Mouse (Mus musculus): ENCODE results near the gene Epor. TPM values are rescaled to one million over a fixed set of nuclear protein-coding genes. Genes with fewer than 3 reads are reported as not detected.

Gene Epor
- polyA plus RNA-seq, 1 experiment: 9.2 TPM

DNA sequence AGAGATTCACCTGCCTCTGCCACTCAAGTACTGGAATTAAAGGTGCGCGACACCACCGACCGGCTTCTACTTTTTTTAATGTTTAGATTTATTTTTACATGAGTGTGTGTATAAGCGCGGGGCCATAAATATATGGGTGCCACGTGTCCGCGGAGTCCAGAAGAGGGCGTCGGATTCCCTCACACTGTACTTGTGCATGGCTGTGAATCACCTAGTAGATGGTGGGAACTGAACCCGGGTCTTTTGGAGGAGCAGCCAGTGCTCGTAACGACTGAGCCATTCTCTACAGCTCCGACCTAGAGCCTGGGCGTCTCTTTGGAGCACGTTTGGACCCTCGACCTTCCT lies 8.1 kb downstream of the Epor start:
- Histone ChIP-seq H3K4me1 (ENCODE audit: control insufficient read depth, insufficient read depth, low read length) (no peaks in the 10 kb centered on the region), H3K4me3 (replicated peaks; ENCODE audit: insufficient read depth, low read depth, low read length) (peak overlapping the region; percentile 78), H3K27me3 (ENCODE audit: control insufficient read depth, insufficient read depth, low read length) (no peaks in the 10 kb centered on the region), H3K27ac (ENCODE audit: insufficient read depth, low read length) (0 out of 2 replicates have a peak overlapping the region, but pooled peaks have one; percentile 2)
- WGBS: 2% methylated on average over 18 of the region's 18 CpGs
- no peak for DNase-seq
- TF ChIP-seq CTCF (IDR thresholded peaks at IDR 0.05; ENCODE audit: borderline replicate concordance, insufficient read depth, low read depth, low read length): peak; percentile 52; the same call in 1 of the 2 replicates
- no peak for TF ChIP-seq POLR2A (IDR thresholded peaks at IDR 0.05; ENCODE audit: borderline replicate concordance, insufficient read depth, low read length)

- no peaks in the 10 kb centered on the region for H3K4me1 ChIP-seq (ENCODE audit: control insufficient read depth, insufficient read depth, low read length)
- H3K27me3 ChIP-seq (ENCODE audit: control insufficient read depth, insufficient read depth, low read length): no peaks in the 10 kb centered on the region
- peak in 1 of 2 experiments; percentile 39 for DNase-seq
- 66% methylated on average over 3 of the region's 3 CpGs for WGBS
- TF ChIP-seq POLR2A (IDR thresholded peaks at IDR 0.05; ENCODE audit: borderline replicate concordance, insufficient read depth, low read length): no peak
- no peak overlapping the region for H3K4me3 ChIP-seq (replicated peaks; ENCODE audit: insufficient read depth, low read depth, low read length)
- no peak overlapping the region for H3K27ac ChIP-seq (ENCODE audit: insufficient read depth, low read length)
Measured at GRCm38 (mm10) chr9:21954635-21955034, 8.7 kb downstream of the Epor start.

DNA sequence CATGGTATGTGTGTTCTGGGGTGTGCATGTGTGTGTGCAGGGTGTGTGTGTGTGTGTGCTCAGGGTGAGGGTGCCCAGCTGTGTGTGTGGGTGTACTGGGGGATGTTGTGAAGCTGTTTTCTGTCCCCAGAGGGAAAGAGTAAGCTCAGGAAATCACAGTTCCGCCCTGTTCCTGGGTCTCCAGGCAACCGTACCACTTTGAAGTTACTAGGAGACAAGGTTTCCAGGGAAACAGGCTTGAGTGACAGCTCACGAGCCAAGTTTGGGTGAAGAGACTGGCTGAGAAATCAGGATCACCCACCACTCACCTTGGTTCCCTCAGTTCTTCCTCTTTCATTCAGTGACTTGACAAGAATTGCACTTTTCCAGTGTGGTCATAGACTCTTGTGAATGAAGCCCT lies 9.7 kb downstream of the Epor start:
- Histone ChIP-seq H3K27me3 (ENCODE audit: control insufficient read depth, insufficient read depth, low read length) (no peaks in the 10 kb centered on the region), H3K27ac (ENCODE audit: insufficient read depth, low read length) (no peak overlapping the region), H3K4me1 (ENCODE audit: control insufficient read depth, insufficient read depth, low read length) (no peaks in the 10 kb centered on the region), H3K4me3 (replicated peaks; ENCODE audit: insufficient read depth, low read depth, low read length) (no peak overlapping the region)
- no peak for DNase-seq
- TF ChIP-seq POLR2A (IDR thresholded peaks at IDR 0.05; ENCODE audit: borderline replicate concordance, insufficient read depth, low read length) (no peak), CTCF (IDR thresholded peaks at IDR 0.05; ENCODE audit: borderline replicate concordance, insufficient read depth, low read depth, low read length) (no peak)
- WGBS: 49% methylated on average over 3 of the region's 3 CpGs

DNA sequence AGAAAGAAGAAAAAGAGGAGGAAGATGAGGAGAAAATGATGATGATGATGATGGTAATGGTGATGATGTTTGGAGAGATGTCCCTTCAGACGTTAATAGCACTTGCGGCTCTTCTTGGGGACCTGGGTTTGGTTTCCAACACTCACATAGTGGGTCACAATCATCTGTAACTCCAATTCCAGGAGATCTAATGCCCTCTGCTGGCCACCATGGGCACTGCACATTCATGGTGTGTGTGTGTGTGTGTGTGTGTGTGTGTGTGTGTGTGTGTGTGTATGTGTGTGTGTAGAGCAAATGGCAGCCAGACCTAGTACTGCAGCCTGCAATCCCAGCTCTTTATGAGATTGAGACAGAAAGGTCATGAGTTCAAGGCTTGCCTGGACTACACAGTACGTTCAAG lies 11.3 kb downstream of the Epor start:
- no peaks in the 10 kb centered on the region for H3K27me3 ChIP-seq (ENCODE audit: control insufficient read depth, insufficient read depth, low read length)
- no peak for DNase-seq
- H3K4me1 ChIP-seq (ENCODE audit: control insufficient read depth, insufficient read depth, low read length): no peaks in the 10 kb centered on the region
- H3K27ac ChIP-seq (ENCODE audit: insufficient read depth, low read length): no peak overlapping the region
- TF ChIP-seq CTCF (IDR thresholded peaks at IDR 0.05; ENCODE audit: borderline replicate concordance, insufficient read depth, low read depth, low read length) (peak; percentile 34; the same call in 1 of the 2 replicates), POLR2A (IDR thresholded peaks at IDR 0.05; ENCODE audit: borderline replicate concordance, insufficient read depth, low read length) (no peak)
- WGBS: 83% methylated on average over 3 of the region's 3 CpGs
- no peak overlapping the region for H3K4me3 ChIP-seq (replicated peaks; ENCODE audit: insufficient read depth, low read depth, low read length)

DNA sequence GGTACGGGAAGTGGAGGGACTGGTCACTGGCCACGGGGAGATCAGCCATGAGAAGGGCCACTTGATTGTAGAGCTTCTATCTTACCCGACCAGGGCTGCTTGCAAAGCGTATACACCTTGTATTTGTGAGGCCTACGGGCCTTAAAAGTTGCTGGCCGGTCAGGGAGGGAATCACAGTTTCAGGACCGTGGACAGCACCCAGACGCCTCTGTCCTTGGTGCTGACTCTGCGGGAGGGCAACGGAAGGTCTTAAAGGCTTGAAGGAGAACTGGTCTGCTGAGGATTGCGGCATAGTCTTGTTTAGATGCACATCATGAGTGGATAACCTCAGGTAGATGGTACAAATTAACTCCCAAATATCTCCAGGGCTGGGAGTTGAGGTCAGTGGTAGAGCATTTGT lies 13.0 kb downstream of the Epor start:
- H3K27me3 ChIP-seq (ENCODE audit: control insufficient read depth, insufficient read depth, low read length): no peaks in the 10 kb centered on the region
- no peak for DNase-seq
- H3K27ac ChIP-seq (ENCODE audit: insufficient read depth, low read length): no peak overlapping the region
- H3K4me3 ChIP-seq (replicated peaks; ENCODE audit: insufficient read depth, low read depth, low read length): no peak overlapping the region
- 24% methylated on average over 11 of the region's 11 CpGs for WGBS
- H3K4me1 ChIP-seq (ENCODE audit: control insufficient read depth, insufficient read depth, low read length): no peaks in the 10 kb centered on the region
- no peak for TF ChIP-seq POLR2A (IDR thresholded peaks at IDR 0.05; ENCODE audit: borderline replicate concordance, insufficient read depth, low read length)
- no peak for TF ChIP-seq CTCF (IDR thresholded peaks at IDR 0.05; ENCODE audit: borderline replicate concordance, insufficient read depth, low read depth, low read length)

DNA sequence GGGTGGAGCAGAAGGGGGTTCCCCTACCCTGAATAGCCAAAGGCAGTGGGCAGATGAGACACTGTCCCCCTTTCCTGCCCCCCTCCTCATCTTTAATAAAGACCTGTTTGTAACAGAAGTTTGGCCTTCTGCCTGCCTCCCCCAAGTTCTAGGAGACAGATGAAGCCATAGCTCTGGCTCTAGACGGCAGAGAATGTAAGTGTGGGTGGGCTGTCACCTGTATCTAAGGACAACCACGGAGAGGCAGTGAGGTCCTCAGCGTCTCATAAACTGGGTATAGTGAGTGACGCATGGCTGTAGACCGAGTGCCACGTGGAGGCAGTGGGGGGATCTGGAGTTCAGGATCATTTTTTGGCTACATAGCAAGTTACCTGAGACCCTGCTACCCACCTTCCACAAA lies 14.5 kb downstream of the Epor start:
- H3K27me3 ChIP-seq (ENCODE audit: control insufficient read depth, insufficient read depth, low read length): no peaks in the 10 kb centered on the region
- H3K4me3 ChIP-seq (replicated peaks; ENCODE audit: insufficient read depth, low read depth, low read length): no peak overlapping the region
- WGBS: 41% methylated on average over 6 of the region's 6 CpGs
- H3K27ac ChIP-seq (ENCODE audit: insufficient read depth, low read length): no peak overlapping the region
- no peak for DNase-seq
- TF ChIP-seq CTCF (IDR thresholded peaks at IDR 0.05; ENCODE audit: borderline replicate concordance, insufficient read depth, low read depth, low read length): no peak
- no peak for TF ChIP-seq POLR2A (IDR thresholded peaks at IDR 0.05; ENCODE audit: borderline replicate concordance, insufficient read depth, low read length)
- H3K4me1 ChIP-seq (ENCODE audit: control insufficient read depth, insufficient read depth, low read length): 0 out of 2 replicates have a peak, but pooled peaks cover 3% of the 10 kb centered on the region

GRCm38 (mm10) chr9:21948146-21948545 lies 15.2 kb downstream of the Epor start:
- no peak for DNase-seq
- TF ChIP-seq CTCF (IDR thresholded peaks at IDR 0.05; ENCODE audit: borderline replicate concordance, insufficient read depth, low read depth, low read length) (no peak), POLR2A (IDR thresholded peaks at IDR 0.05; ENCODE audit: borderline replicate concordance, insufficient read depth, low read length) (no peak)
- Histone ChIP-seq H3K27ac (ENCODE audit: insufficient read depth, low read length) (no peak overlapping the region), H3K27me3 (ENCODE audit: control insufficient read depth, insufficient read depth, low read length) (no peaks in the 10 kb centered on the region), H3K4me1 (ENCODE audit: control insufficient read depth, insufficient read depth, low read length) (0 out of 2 replicates have a peak, but pooled peaks cover 3% of the 10 kb centered on the region), H3K4me3 (replicated peaks; ENCODE audit: insufficient read depth, low read depth, low read length) (no peak overlapping the region)
- WGBS: 49% methylated on average over 8 of the region's 8 CpGs

DNA sequence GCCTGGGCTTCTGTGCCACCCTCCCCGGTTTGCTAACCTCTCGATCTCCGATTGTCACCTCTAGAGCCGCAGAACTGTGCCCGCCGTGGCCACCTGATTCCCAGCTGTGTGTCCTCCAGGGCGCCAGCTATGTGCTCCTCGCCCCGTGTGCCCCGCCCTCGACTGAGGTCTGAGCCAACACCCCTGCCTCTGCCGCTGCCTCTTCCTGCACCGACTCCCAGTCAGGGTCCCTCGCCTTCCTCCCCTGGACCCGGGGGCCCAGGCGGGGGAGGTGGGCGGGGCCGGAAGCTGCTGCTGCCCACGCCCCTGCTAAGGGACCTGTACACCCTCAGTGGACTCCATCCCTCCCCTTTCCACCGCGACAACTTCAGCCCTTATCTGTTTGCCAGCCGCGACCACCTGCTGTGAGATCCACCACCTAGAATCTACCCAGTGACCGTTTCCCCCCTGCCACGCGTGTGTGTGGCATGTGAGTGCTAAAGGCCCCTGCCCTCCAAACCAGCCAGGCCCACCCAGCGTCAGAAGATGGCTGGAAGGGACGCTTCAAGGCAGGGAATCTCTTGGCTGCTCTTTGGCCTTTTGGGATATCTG lies 15.7 kb downstream of the Epor start:
- Histone ChIP-seq H3K27me3 (ENCODE audit: control insufficient read depth, insufficient read depth, low read length) (no peaks in the 10 kb centered on the region), H3K4me3 (replicated peaks; ENCODE audit: insufficient read depth, low read depth, low read length) (no peak overlapping the region), H3K4me1 (ENCODE audit: control insufficient read depth, insufficient read depth, low read length) (0 out of 2 replicates have a peak, but pooled peaks cover 3% of the 10 kb centered on the region), H3K27ac (ENCODE audit: insufficient read depth, low read length) (no peak overlapping the region)
- DNase-seq: no peak
- 39% methylated on average over 28 of the region's 28 CpGs for WGBS
- TF ChIP-seq POLR2A (IDR thresholded peaks at IDR 0.05; ENCODE audit: borderline replicate concordance, insufficient read depth, low read length) (no peak), CTCF (IDR thresholded peaks at IDR 0.05; ENCODE audit: borderline replicate concordance, insufficient read depth, low read depth, low read length) (no peak)
